Mouse (Mus musculus) frontal cortex, postnatal 36 days (tissue): ENCODE results near the gene Gm826.

Source experiments
- DNase-seq, 2 experiments: peaks; one replicate each; pipeline ENCODE4 v3.0.0; 2022; ENCODE audit warnings: low spot score in 2 of 2

Gm826 gene

DNA sequence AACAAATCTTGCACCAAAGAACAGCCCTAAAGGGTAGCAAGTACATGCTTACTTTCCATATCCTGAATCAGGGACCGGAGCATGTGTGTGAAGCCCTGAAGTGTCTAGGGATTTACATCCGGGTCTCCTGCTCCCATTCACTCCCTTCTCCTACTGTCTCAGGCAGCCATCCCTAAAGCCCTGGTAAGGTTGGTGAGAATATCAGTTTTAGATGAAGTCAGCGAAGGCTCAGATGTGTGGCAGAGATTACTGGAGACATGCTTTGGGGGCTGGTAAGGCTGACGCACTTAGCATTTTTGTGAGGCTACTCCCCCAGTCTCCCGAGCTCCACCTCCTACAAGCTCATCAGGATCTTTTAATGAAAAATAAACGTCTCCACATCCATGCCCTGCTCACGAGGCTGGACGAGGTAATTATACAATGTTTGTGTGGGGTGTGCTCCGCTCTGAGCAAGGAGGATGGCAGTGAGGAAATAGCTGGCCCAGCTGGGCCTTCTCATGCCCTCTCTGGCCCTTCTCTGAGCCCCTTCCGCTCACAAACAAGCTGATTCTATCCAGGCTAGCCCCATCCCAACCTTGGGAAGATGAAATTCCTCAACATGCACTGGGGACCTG is 45.3 kb downstream of the Gm826 start:
- no peak for DNase-seq

- no peak for DNase-seq
Observed at GRCm38 (mm10) chr2:160275959-160276657, 57.9 kb downstream of the Gm826 start.

- no peak for DNase-seq
Observed at GRCm38 (mm10) chr2:160267828-160268453, 66.0 kb downstream of the Gm826 start.

DNA sequence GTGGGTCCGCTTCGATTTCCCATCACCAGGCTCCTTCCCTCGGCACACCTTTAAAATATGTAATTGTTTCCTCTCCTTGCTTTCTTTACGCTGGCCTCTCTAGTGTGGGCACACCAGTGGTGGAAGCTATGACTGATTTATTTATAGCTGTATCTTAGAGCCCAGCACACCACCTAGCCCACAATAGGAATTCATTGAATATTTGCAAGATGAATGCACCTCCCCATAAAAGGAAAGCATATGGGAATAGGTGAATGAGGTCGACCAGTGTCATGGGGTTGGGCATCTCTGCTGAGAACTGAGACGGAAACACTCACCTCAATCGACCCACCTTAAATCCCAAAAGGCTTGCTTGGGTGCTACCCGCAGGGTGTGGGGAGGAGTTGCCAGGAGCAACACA is 70.1 kb downstream of the Gm826 start:
- DNase-seq, result no peak

- peak; percentile 23 to 35 for DNase-seq
Observed at GRCm38 (mm10) chr2:160261538-160261937, 72.4 kb downstream of the Gm826 start.
